Mouse (Mus musculus) thymus, adult 18-20 months (tissue): Measurements from ENCODE around the gene Tnni3.

Source experiments
- DNase-seq, 2 experiments: peaks; one replicate each; pipeline ENCODE4 v3.0.0; 2022; ENCODE audit warnings: mixed read lengths in 2 of 2

Tnni3 gene

DNA sequence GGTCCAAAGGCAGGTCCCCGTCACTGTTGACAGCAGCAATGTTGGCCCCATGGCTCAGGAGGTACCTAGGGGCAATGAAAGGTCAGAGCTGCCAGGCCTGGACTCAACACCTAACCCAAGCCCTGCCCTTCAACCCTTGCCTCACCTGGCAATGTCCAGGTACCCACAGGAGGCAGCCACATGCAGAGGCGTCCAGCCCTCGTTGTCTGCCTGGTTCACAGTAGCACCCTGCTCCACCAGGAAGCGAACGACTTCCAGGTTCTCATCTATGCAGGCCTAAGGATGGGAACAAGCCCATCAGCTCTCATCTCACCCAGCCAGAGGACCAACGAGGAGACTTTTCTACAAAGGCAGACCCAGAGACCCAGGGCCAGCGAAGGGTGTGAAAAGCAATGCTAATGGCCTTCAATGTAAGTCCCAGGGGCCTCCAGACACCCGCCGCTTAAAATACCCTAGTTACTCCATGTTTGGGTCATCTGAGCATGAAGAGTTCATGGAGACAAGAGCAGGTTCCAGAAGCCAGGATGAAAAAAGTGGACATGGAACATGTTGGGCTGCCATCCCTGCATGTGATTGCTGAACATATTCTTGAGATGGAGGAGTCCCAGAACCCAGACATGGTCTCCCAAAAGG, 26.6 kb downstream of the Tnni3 start:
- DNase-seq = no peak

DNA sequence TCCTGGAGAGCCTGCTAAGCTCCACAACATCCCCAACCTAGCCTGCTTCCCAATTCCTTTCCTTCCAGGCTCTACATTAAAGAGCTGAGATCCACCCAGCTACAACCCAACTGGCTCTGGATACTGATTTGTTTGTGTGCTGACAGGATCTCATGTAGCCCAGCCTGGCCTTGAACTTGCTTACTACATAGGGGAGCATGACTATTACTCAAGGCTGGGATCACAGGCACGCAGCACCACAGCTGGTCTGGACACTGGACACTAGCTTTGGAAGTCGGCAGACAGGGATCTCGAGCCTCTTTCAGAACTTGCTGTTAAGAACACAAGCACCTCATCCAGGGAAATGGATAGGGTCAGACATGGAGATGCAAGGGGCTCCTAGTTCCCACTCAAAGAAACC, 27.6 kb downstream of the Tnni3 start:
- DNase-seq = no peak

DNA sequence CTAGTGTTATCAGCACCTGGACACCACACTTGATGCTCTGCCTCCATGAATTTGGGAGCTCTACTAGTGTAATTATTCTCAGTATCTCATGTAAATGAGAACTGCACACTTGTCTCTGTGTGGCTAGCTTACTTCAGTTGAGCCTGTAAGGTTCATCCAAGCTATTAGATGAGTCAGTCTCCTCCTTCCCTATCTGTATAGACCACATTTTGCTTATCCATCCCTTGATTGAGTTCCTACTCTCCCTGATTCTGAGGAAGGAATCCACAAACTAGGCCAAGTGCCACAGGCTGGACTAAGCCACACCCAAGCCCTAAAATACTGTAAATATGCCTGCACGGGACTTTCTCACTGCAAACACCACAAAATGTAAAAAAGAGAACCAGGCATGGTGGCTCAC, 30.0 kb downstream of the Tnni3 start:
- DNase-seq = no peak

GRCm38 (mm10) chr7:4492284-4493224, 31.5 kb downstream of the Tnni3 start:
- DNase-seq = no peak

- no peak for DNase-seq
Observed at GRCm38 (mm10) chr7:4491308-4491707, 32.7 kb downstream of the Tnni3 start.

- DNase-seq = no peak
Observed at GRCm38 (mm10) chr7:4482281-4482680, 41.7 kb downstream of the Tnni3 start.

DNA sequence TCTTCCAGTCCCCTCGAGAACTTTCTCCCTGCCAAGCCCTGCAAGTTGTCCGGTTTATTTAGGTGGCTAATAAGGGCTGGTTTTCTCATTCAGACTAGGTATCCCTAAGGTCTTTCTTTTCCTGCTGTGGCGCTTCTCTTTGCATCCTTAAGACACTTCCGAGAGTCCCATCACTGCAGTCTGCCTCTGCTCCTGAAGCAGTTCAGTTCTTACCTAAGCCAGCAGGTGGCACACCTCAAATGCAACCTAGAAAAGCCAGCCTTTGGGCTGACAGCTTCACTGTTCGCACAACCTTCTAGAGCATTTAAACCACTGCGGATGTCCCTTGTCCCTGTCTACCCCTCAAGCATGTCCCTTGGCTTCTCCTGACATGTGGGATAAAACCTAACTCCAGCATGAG, 44.4 kb downstream of the Tnni3 start:
- DNase-seq = no peak

GRCm38 (mm10) chr7:4478796-4479291, 45.2 kb downstream of the Tnni3 start:
- DNase-seq = no peak

GRCm38 (mm10) chr7:4478021-4478795, 45.8 kb downstream of the Tnni3 start:
- DNase-seq = no peak

GRCm38 (mm10) chr7:4473940-4474339, 50.1 kb downstream of the Tnni3 start:
- DNase-seq = no peak

GRCm38 (mm10) chr7:4471179-4471555, 52.9 kb downstream of the Tnni3 start:
- DNase-seq = no peak

DNA sequence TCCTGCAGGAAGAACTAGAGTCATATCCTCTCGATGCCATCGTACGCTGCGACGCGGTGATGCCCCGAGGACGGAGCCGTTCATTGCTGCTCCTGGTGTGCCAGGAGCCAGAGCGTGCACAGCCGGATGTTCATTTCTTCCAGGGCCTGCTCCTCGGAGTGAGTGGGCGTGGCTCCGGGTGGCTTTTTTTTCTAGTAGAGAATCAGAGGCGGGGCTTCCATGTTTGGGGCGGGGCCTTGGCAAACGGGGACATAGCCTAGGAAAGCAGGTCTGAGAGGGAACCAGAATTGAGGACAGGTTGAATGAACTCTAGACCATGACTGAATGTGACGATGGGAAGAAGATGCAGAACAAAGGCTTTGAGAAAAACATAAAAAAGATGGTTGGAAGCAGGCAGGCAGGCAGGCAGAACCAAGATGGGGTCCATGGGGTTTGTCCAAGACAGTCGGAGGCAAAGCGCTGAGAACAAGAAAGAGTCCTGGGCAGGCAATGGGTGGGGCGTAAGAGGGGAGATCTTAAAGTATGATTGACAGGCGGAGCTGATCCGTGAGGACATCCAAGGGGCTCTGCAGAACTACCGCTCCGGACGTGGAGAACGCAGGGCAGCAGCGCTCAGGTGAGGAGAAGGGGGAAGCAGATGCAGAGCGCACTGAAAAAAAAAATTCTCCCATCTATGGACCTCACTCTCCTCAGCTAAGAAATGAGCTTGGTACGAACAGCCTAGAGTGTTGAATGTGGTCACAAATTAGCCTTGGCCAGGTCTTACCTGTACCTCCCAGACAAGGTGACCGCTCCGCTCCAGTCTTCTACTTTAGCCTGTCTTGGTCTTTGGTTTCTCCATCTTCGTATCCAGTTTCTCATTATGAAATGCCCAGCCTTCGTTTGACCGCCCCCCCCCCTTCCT, 53.5 kb downstream of the Tnni3 start:
- DNase-seq = no peak
